Mouse (Mus musculus) spleen, postnatal 36 days (tissue): ENCODE data around the gene Zfp84.
"Not testable (repeated sequence)": the region's sequence is repeated elsewhere in the genome, so short reads cannot be mapped to it uniquely, and the experiment has no call there.

ENCODE experiments used
- DNase-seq, 2 experiments: peaks; one replicate each; pipeline ENCODE4 v3.0.0; 2022; ENCODE audit warnings: low spot score in 2 of 2, mixed read lengths in 1 of 2

Gene Zfp84

DNA sequence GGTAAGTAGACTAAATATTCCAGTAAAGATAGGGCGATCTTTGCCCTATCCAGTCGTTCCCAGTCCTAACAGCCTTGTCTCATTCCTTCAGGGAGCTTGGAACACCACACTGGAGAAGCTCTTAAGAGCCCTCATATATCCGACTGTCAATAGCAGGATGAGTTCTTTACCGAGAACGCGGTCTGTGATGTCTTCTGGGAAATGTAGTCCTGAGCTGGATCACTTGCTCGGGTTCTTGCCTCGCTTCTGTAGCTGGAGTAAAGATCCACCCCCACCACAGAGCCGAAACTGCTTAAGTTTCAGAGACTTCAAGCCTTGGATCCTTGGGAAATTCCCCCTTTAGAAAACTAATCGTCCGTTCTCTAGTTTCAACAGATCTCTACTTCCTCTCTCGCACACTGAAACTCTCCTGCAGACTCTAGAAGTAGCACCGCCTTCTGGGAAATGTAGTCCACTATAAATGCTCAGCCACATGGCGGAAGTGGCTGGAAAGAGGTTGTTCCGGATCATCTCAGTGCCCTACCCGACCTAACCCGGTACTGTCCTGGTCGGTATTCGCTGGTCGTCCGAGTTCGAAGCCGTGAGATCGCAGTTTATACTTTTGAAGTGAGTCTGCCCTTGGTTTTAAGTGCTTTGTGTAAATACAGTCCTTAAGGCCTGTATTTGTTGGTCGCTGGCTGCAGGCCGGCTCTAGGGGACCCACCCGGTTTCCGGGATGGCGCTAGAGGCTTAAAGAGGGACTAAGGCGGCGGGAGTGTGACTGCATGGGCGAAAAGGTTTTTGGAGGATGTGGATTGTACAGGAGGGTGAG, at the start of gene Zfp84:
Gene Zfp84, plus strand, starts transcription at position 463 of the 811 bp plus-strand sequence.
- peak; percentile 92 to 93 for DNase-seq

DNA sequence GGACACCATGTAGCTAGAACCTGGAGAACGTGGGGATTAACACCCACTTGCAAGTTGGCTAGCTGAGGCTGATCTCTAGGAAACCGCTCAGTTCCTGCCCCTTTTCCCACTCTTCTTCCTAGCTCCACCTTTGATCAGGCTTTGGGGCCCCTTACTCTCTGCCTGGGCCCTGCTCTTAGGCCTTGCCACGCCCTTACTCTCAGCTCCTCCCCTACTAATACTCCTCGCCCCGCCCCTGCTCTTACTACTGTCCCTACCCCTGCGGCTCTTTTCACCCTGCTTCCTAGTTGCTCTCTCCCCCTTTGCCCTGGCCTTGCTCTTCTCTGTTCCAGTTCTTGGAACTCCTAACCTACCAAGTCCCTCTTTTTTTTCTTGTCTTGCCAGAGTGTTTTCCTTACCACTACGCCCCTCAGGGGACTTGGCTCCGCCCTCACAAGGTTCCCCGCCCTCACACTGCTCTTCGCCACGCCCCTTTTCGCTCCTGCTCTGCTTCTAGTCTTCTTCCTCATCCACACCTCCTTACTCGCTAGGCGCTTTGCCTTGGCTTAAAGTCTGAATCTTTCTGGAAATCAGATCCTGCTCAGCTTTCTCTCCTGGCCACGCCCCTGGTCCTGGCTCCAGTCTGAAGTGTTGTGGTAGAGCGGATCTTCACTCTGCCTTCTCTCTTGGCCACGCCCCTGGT, 42.8 kb upstream of the Zfp84 start:
- DNase-seq: not testable (repeated sequence)

DNA sequence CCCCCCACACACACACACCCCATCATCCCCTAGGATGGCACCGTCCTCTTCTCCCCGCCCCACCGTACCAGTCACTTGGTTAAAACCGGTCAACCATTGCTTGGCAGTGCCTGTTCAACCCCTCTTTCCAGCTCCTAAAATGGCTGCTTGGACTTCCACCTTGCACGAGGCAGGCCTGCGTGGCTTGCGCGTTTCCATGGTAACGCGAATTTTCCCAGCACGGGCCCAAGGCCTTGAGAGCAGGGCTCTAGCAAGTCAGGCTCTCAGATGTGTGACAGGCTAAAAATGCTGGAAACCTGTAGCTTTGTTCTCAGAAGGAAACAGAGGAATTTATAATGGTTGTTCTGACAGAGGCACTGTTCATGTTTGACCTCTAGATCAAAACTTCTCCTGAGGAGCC, 41.5 kb upstream of the Zfp84 start, which contains the start of gene Catsperg2:
Gene Catsperg2, minus strand, starts transcription at position 173 of the 400 bp plus-strand sequence.
- not testable (repeated sequence) for DNase-seq

DNA sequence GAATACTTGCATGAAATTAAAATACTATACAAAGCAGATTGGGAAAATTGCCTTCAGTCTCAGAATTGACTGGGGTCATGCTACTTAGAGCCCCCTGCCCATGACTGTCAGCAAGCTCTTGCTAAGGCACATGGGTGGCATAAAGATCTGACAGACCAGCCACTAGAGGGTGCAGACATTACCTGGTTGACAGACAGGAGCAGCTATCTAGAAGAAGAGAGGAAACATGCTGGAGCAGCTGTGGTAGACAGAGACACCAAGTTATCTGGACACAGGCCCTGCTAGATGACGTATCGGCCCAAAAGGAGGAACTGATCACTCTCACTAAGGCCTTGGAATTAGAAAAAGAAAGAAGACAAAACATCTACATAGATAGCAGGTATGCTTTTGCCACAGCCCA, 40.3 kb upstream of the Zfp84 start:
- DNase-seq: no peak

DNA sequence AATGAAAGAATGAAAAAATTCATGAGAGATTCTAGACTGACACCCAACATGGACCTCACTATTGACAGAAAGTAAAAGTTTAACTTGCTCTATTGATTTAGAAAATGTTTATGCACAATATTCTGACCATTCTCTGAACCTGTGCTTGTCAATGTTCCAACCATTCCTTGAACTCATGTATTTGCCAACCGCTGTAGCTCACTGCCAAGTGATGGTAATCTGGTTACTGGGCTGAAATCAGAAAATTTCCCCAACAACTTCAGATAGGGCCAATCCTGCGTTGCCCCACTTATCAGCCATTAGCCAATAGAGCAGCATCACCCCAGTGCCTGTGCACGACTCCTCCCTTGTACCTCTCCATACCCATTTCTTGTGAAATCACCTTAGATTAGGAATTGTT, 26.1 kb upstream of the Zfp84 start:
- no peak for DNase-seq

DNA sequence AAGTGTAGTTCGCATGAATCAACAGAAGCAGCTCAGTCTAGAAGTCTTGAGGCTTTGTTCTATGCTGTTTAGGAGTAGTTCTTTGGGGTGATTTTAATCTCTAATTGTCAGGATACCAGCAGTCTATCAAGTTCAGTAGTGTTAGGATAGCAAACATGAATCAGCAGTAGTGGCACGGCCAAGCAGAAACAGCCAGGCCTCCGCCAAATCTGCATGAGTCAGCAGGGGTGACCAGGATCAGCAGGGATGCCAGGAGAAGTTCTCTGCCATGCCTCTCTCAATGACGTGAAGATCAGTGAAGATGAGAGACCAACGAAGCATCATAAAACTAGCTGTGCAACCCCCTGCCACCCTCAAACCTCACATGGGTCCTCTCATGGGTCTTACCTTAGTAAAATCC, 7.9 kb upstream of the Zfp84 start:
- DNase-seq: no peak

DNA sequence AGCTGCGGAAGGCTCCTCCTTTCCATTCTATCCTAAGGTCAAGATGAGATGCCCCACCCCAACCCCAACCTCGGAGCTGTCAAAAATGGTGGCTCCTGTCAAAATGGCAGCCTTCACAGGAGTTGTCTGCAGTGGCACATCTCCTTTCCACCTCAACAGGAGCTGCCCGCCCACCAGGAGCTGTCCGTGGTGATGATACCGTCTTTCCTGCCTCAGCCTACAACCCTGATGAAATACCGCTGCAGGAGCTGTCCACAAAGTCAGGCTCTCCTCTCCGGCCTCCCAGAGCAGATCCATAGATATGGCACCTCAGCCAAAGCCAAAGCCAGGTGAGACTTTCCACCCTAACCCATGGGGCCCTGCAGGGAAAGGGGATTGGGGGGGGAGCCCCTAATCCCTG, 3.6 kb upstream of the Zfp84 start:
- no peak for DNase-seq

DNA sequence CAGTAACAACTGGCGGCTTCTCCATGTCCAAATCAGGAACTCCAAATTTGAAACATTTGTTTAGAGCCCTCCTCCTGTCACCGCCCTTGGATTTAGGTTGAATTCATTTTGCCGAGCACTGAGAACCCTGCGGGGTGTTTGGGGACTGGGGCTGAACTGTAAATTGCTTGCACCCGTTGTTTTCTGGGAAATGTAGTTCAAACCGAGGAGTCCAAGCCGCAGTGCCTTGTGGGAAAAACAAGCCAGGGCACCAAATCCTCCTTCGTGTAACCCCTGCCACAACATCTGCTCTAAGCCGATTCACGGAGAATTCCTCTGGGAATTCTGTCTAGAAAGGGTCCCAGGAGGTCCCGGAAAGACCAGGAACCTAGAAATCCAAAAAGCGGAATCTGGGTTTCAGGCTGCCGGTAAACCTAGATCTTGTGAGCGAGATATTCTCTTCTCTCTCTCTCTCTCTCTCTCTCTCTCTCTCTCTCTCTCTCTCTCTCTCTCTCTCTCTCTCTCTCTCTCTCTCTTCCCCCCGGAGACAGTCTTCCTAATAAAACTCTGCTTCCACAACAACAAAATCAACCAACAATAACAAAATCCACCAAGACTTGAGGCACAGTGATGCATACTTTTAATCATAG, 1.2 kb upstream of the Zfp84 start:
- DNase-seq: peak; percentile 72 to 81

DNA sequence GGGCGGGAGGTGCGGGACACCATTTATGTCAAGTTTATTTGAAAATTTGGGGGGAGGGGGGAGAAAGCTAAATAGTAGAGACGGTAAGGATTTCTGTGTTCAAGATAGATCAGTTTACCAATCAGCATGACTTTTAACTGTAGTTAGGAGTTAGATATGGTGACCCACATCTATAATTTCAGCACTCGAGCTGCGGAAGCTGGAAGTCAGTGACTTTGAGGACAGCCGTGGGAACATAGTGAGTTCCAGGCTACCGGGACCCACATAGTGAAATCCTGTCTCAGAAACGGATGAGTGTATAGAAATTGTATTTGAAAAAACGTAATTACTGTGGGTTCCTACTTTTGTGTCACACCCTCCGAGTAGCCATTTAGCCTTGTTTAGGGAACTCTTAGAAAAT, 628 bp downstream of the Zfp84 start:
- no peak for DNase-seq

DNA sequence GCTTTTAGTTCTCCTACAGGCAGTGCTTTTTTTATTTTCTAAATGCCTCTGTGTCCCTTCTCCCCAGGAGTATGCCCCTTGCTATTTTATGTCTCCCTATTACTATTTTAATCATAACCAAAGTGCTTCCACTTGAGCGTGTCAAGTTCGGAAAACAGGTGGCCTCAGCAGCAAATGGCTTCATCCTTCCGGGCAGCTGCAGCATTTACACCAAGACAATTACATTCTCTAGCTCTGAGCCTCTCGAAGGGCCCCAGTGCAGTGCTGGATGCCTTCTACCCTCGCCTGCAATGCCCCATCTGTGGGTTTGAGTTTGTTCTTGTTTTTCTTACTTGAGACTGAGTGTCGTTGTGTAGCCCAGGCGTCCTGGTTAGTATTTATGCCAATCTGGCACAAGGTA, 5.2 kb downstream of the Zfp84 start:
- DNase-seq: no peak

DNA sequence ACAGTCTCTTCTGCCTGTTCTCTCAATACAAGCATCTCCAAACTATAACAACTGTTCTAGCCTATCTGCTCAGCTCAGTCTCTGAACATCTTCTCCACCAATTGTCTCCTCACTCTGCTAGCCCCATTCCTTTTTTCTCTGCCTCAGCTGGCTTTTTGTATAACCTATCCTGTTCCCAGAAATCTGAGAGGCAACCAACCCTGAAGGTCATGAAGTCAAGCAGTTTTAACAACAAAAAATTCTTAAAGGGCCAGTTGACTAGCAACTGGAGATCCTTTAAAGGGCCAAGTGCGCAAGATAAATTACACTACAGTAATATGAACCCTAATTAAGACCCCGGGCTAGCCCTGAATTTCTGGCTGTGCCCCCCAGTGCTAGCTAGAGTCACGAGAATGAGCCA, 6.0 kb downstream of the Zfp84 start:
- no peak for DNase-seq

DNA sequence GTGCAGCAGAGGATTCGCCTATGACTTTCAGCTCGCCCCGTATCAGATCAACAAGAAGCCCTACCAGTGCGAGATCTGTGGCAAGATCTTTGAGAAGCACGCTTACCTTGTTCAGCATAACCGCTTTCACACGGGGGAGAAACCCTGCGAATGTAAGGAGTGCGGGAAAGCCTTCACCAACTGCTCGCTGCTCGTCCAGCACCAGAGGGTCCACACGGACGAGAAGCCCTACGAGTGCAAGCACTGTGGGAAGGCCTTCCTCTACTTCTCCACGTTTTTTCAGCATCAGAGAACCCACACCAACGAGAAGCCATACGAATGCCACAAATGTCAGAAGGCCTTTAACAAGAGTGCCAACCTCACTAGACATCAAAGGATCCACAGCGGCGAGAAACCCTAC, 8.2 kb downstream of the Zfp84 start:
- no peak for DNase-seq

DNA sequence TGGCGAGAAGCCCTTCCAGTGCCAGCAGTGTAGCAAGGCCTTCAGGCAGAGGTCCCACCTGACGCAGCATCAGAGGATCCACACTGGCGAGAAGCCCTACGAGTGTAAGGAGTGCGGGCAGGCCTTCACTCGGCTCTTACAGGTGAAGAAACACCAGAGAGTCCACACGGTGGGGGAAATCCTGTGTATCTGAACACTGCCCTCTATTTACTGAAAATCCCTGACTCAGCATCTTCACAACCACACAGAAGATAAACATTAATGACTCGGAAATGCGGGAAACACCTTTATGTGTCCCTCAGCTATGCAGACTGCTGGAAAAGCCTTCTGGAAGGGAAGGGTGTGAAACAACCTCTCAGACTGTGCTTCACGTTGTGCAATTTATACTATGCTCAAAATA, 9.0 kb downstream of the Zfp84 start:
- DNase-seq: no peak

DNA sequence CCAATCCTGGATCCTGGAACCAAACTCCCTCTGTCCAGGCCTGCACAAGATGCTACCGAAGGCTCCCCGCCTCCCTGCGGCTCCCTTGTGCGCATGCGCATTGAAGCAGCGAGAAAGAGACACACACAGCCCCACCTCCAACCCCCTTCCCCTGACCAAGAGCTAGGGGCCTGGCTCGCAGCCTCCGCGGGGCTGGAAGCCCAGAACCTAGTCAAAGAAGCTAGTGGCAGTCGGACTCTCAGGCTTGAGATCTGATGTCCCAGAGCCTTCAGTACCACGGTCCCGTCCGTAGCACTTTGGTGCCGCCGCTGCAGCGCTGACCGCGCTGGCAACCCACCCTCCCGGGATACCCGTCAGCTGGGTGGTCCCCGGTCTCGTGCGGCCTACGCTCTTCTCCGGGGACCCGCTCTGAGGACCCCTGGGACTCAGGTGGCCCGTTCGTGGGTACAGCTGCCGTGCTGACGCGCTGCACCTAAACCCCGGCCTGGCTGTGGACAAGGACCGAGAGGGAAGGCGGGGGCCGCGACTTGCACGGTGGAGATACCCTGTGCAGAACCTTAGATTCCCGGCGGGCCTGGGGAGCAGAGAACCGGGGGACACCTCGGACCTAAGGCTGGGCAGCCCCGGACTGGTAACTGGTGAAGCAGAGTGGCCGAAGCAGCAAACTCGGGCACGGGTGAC, 15.7 kb downstream of the Zfp84 start, which contains the start of gene Zfp30:
Gene Zfp30, plus strand, starts transcription at position 128 of the 681 bp plus-strand sequence.
- DNase-seq: peak; percentile 50 to 55

DNA sequence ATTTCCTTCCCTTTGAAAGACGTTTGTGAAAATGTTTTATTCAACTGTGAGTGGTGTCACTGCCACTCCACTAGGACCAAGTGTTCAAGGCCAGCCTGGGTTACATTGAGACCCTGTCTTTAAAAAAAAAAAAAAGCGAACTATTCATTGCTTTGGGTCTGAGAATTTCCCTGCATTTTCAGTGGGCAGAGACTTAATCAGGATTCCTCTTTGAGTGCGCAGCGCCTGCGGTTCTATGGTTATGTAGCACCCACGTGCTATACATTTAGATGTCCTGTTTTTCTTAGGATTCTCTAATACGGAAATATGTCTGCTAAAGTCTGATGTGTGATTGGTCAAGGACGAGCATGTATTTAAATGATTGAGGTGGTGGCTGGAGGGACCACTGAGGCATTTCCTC, 16.7 kb downstream of the Zfp84 start:
- no peak for DNase-seq

DNA sequence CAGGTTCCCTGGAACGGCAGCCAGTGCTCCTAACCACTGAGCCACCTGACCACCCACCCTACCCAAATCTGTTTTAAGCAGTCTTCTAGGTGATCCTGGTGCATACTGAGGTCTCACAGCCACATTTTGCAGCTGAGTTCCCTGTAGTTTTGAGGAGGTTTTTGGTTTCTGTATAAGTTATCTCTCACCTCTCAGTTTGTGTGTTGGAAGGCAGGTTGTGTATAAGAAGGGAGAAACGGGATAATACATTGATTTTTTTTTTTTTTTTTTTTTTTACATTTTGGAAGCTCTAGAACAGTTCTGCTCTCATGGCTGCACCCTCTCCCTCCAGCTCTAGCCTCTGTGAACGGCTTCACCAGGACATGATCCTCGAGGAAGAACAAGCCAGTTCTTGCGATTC, 17.5 kb downstream of the Zfp84 start:
- no peak for DNase-seq

DNA sequence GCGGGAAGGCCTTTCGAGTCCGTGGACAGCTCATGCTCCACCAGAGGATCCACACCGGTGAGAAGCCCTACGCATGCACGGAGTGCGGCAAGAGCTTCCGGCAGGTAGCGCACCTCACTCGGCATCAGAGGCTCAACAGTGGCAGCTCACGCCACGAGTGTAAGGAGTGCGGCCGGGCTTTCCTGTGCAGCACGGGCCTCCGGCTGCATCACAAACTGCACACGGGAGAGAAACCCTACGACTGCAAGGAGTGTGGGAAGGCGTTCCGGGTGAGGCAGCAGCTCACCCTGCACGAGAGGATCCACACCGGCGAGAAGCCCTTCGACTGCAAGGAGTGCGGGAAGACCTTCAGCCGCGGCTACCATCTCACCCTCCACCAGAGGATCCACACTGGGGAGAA, 24.6 kb downstream of the Zfp84 start:
- no peak for DNase-seq

DNA sequence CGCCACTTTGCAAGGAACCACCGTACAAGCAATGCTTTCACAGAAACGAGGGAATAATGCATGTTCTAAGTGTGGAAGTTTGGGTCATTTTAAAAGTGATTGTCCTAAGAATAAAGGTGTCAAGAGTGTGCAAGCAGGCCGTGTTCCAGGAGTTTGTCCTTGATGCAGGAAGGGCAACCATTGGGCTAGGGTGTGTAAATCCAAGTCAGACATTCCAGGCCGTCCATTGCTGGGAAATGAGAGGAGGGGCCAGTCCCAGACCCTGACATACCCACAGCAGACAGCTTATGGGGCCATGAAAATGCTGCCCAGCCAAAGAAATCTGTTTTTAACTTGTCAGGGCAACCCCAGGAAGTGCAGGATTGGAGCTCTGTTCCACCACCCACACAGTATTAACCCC, 38.7 kb downstream of the Zfp84 start:
- no peak for DNase-seq

DNA sequence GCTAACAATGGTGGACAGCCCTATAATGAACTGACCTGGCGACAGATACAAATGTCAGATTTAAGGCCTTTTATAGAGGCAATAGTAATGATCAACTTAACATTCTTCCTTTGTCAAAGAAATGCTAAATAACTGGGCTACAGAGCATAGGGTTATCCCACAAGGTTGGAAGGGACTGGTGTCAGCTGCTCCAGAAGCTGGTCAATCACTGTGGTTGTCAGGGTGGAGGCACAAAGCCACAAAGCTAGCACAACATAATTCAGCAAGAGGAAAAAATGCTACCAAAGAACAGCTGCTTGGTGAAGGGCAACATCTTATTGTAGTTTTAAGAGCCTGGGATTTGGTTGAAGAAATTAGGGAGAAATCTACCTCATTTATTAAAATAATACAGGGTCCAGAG, 43.9 kb downstream of the Zfp84 start:
- no peak for DNase-seq

DNA sequence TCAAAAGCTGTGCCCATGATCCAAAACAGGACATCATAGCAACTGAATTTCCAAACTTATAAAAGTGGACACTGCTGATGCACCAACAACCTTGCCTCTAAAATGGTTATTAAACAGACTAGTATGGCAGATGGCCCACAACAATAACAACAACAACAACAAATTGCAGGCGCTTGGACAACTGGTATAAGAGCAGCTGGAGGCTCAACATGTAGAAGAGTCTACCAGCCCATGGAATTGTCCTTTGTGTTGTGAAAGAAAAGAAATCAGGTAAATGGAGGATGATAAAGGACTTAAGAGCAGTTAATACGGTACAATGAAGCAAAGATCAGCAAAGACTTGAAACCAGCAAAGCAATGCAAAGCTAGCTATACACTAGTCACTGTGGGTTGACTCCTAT, 46.0 kb downstream of the Zfp84 start:
- DNase-seq: no peak

DNA sequence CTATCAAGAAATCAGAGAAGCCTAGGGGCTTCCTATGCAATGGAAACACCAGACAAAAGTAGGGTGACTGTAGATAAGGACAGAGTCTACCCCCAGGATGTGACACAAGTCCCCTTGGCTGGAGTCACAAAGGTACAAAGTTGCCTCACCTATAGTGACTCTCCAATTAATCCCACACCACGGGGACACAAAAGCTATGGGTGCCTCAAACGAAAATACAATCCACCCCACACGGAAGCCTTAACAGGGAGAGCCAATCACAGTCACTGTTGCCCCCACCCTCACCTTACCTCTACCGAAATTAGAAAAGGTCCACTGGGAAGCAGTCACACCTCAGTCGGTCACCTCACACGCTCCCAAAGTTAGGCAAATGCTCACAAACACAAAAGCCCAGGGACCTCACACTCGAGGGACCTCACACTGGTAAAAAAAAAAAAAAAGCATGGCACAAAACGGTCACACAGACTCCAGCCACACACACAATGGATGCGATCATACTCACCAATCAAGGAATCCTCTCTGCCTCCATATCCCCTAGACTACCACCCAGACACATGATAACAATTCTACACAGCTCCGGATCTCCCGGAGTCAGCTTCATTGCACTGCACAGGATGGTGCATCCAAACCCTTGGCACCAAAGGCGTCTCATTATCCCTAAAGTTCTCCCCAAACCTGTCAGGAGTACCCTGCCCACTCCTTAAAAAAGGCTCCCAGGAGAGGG, 46.9 kb downstream of the Zfp84 start:
- DNase-seq: no peak
